Mouse (Mus musculus): ENCODE measurements around the gene Acly.

GRCm38 (mm10) chr11:100549466-100549865 lies 21.7 kb upstream of the Acly start:
- TF ChIP-seq CTCF (IDR thresholded peaks at IDR 0.05; ENCODE audit: extremely low read depth, insufficient read depth, insufficient read length, insufficient replicate concordance), result no peak
- TF ChIP-seq POLR2A (IDR thresholded peaks at IDR 0.05; ENCODE audit: low read depth, low read length), result no peak
